Mouse (Mus musculus): Measurements from ENCODE around the gene Psen2. TPM values are rescaled to one million over a fixed set of nuclear protein-coding genes. Genes with fewer than 3 reads are reported as not detected.

Psen2 gene
- polyA plus RNA-seq, 1 experiment from 2014 or later: 5.2 TPM

- no peak overlapping the region for H3K4me3 ChIP-seq (ENCODE audit: low read depth, low read length)
Measured at GRCm38 (mm10) chr1:180300997-180301396, 37.8 kb upstream of the Psen2 start.

GRCm38 (mm10) chr1:180300292-180300691, 37.1 kb upstream of the Psen2 start:
- H3K27ac ChIP-seq (replicated peaks; ENCODE audit: low read depth, low read length): no peak overlapping the region
- no peak overlapping the region for H3K4me2 ChIP-seq (ENCODE audit: low read depth, low read length)
- H3K9me3 ChIP-seq (replicated peaks; ENCODE audit: control insufficient read depth, low read length): no peaks in the 10 kb centered on the region
- 88% methylated on average over 4 of the region's 4 CpGs for WGBS
- no peaks in the 10 kb centered on the region for H3K36me3 ChIP-seq (replicated peaks; ENCODE audit: control insufficient read depth, insufficient read depth, low read depth, low read length)
- H3K9ac ChIP-seq (replicated peaks; ENCODE audit: low read length): no peak overlapping the region
- DNase-seq (ENCODE audit: low spot score) (no peak), ATAC-seq (replicated peaks; ENCODE audit: insufficient number of reproducible peaks, low FRiP score, low TSS enrichment, low read depth) (no peak)
- no peaks in the 10 kb centered on the region for H3K4me1 ChIP-seq (ENCODE audit: control insufficient read depth, insufficient read depth, low read length)
- H3K27me3 ChIP-seq (ENCODE audit: control insufficient read depth, insufficient read depth, low read length): no peaks in the 10 kb centered on the region
- no peak overlapping the region for H3K4me3 ChIP-seq (ENCODE audit: low read depth, low read length)

More at GRCm38 (mm10) chr1:180300997-180301396, 37.8 kb upstream of the Psen2 start:
- Histone ChIP-seq H3K9me3 (replicated peaks; ENCODE audit: control insufficient read depth, low read length) (no peaks in the 10 kb centered on the region), H3K9ac (replicated peaks; ENCODE audit: low read length) (no peak overlapping the region), H3K27ac (replicated peaks; ENCODE audit: low read depth, low read length) (no peak overlapping the region), H3K4me1 (ENCODE audit: control insufficient read depth, insufficient read depth, low read length) (no peaks in the 10 kb centered on the region), H3K4me2 (ENCODE audit: low read depth, low read length) (no peak overlapping the region), H3K27me3 (ENCODE audit: control insufficient read depth, insufficient read depth, low read length) (no peaks in the 10 kb centered on the region), H3K36me3 (replicated peaks; ENCODE audit: control insufficient read depth, insufficient read depth, low read depth, low read length) (no peaks in the 10 kb centered on the region)
- ATAC-seq (replicated peaks; ENCODE audit: insufficient number of reproducible peaks, low FRiP score, low TSS enrichment, low read depth) (no peak), DNase-seq (ENCODE audit: low spot score) (no peak)
- 39% methylated on average over 4 of the region's 4 CpGs for WGBS

GRCm38 (mm10) chr1:180299697-180300096, 36.5 kb upstream of the Psen2 start:
- H3K9me3 ChIP-seq (replicated peaks; ENCODE audit: control insufficient read depth, low read length): no peaks in the 10 kb centered on the region

GRCm38 (mm10) chr1:180296088-180296487, 32.9 kb upstream of the Psen2 start:
- no peaks in the 10 kb centered on the region for H3K9me3 ChIP-seq (replicated peaks; ENCODE audit: control insufficient read depth, low read length)
- H3K36me3 ChIP-seq (replicated peaks; ENCODE audit: control insufficient read depth, insufficient read depth, low read depth, low read length): no peaks in the 10 kb centered on the region
- no peak overlapping the region for H3K9ac ChIP-seq (replicated peaks; ENCODE audit: low read length)
- DNase-seq (ENCODE audit: low spot score): no peak
- no peak overlapping the region for H3K27ac ChIP-seq (replicated peaks; ENCODE audit: low read depth, low read length)
- no peak for ATAC-seq (replicated peaks; ENCODE audit: insufficient number of reproducible peaks, low FRiP score, low TSS enrichment, low read depth)
- no peak overlapping the region for H3K4me2 ChIP-seq (ENCODE audit: low read depth, low read length)
- no peaks in the 10 kb centered on the region for H3K27me3 ChIP-seq (ENCODE audit: control insufficient read depth, insufficient read depth, low read length)
- WGBS: 91% methylated on average over 9 of the region's 9 CpGs
- no peaks in the 10 kb centered on the region for H3K4me1 ChIP-seq (ENCODE audit: control insufficient read depth, insufficient read depth, low read length)
- H3K4me3 ChIP-seq (ENCODE audit: low read depth, low read length): no peak overlapping the region

More at GRCm38 (mm10) chr1:180299697-180300096, 36.5 kb upstream of the Psen2 start:
- no peak overlapping the region for H3K4me3 ChIP-seq (ENCODE audit: low read depth, low read length)
- no peaks in the 10 kb centered on the region for H3K27me3 ChIP-seq (ENCODE audit: control insufficient read depth, insufficient read depth, low read length)
- no peaks in the 10 kb centered on the region for H3K4me1 ChIP-seq (ENCODE audit: control insufficient read depth, insufficient read depth, low read length)
- no peaks in the 10 kb centered on the region for H3K36me3 ChIP-seq (replicated peaks; ENCODE audit: control insufficient read depth, insufficient read depth, low read depth, low read length)
- no peak overlapping the region for H3K9ac ChIP-seq (replicated peaks; ENCODE audit: low read length)
- WGBS: 89% methylated on average over 4 of the region's 4 CpGs
- ATAC-seq (replicated peaks; ENCODE audit: insufficient number of reproducible peaks, low FRiP score, low TSS enrichment, low read depth): no peak
- DNase-seq (ENCODE audit: low spot score): no peak
- H3K4me2 ChIP-seq (ENCODE audit: low read depth, low read length): no peak overlapping the region
- no peak overlapping the region for H3K27ac ChIP-seq (replicated peaks; ENCODE audit: low read depth, low read length)

GRCm38 (mm10) chr1:180290358-180290757, 27.1 kb upstream of the Psen2 start:
- Histone ChIP-seq H3K4me3 (ENCODE audit: low read depth, low read length) (no peak overlapping the region), H3K27ac (replicated peaks; ENCODE audit: low read depth, low read length) (no peak overlapping the region), H3K4me1 (ENCODE audit: control insufficient read depth, insufficient read depth, low read length) (no peaks in the 10 kb centered on the region; the same call in 1 of the 2 replicates), H3K9ac (replicated peaks; ENCODE audit: low read length) (no peak overlapping the region), H3K27me3 (ENCODE audit: control insufficient read depth, insufficient read depth, low read length) (no peaks in the 10 kb centered on the region), H3K4me2 (ENCODE audit: low read depth, low read length) (no peak overlapping the region), H3K9me3 (replicated peaks; ENCODE audit: control insufficient read depth, low read length) (no peaks in the 10 kb centered on the region), H3K36me3 (replicated peaks; ENCODE audit: control insufficient read depth, insufficient read depth, low read depth, low read length) (no peaks in the 10 kb centered on the region)
- no peak for ATAC-seq (replicated peaks; ENCODE audit: insufficient number of reproducible peaks, low FRiP score, low TSS enrichment, low read depth)
- DNase-seq (ENCODE audit: low spot score): no peak
- 87% methylated on average over 4 of the region's 4 CpGs for WGBS

GRCm38 (mm10) chr1:180289788-180290187, 26.6 kb upstream of the Psen2 start:
- Histone ChIP-seq H3K36me3 (replicated peaks; ENCODE audit: control insufficient read depth, insufficient read depth, low read depth, low read length) (no peaks in the 10 kb centered on the region), H3K4me1 (ENCODE audit: control insufficient read depth, insufficient read depth, low read length) (no peaks in the 10 kb centered on the region; the same call in 1 of the 2 replicates), H3K9ac (replicated peaks; ENCODE audit: low read length) (no peak overlapping the region), H3K9me3 (replicated peaks; ENCODE audit: control insufficient read depth, low read length) (no peaks in the 10 kb centered on the region), H3K27me3 (ENCODE audit: control insufficient read depth, insufficient read depth, low read length) (no peaks in the 10 kb centered on the region), H3K4me2 (ENCODE audit: low read depth, low read length) (no peak overlapping the region), H3K4me3 (ENCODE audit: low read depth, low read length) (no peak overlapping the region), H3K27ac (replicated peaks; ENCODE audit: low read depth, low read length) (no peak overlapping the region)
- no peak for ATAC-seq (replicated peaks; ENCODE audit: insufficient number of reproducible peaks, low FRiP score, low TSS enrichment, low read depth)
- 82% methylated on average over 5 of the region's 5 CpGs for WGBS
- DNase-seq (ENCODE audit: low spot score): no peak

- Histone ChIP-seq H3K9ac (replicated peaks; ENCODE audit: low read length) (no peak overlapping the region), H3K9me3 (replicated peaks; ENCODE audit: control insufficient read depth, low read length) (no peaks in the 10 kb centered on the region), H3K27ac (replicated peaks; ENCODE audit: low read depth, low read length) (no peak overlapping the region)
Measured at GRCm38 (mm10) chr1:180288872-180289468, 25.7 kb upstream of the Psen2 start.

GRCm38 (mm10) chr1:180288227-180288626, 25.0 kb upstream of the Psen2 start:
- Histone ChIP-seq H3K4me3 (ENCODE audit: low read depth, low read length) (no peak overlapping the region), H3K4me2 (ENCODE audit: low read depth, low read length) (no peak overlapping the region), H3K36me3 (replicated peaks; ENCODE audit: control insufficient read depth, insufficient read depth, low read depth, low read length) (no peaks in the 10 kb centered on the region), H3K4me1 (ENCODE audit: control insufficient read depth, insufficient read depth, low read length) (peaks cover 11% of the 10 kb centered on the region), H3K9ac (replicated peaks; ENCODE audit: low read length) (no peak overlapping the region), H3K9me3 (replicated peaks; ENCODE audit: control insufficient read depth, low read length) (no peaks in the 10 kb centered on the region), H3K27me3 (ENCODE audit: control insufficient read depth, insufficient read depth, low read length) (no peaks in the 10 kb centered on the region), H3K27ac (replicated peaks; ENCODE audit: low read depth, low read length) (no peak overlapping the region)
- ATAC-seq (replicated peaks; ENCODE audit: insufficient number of reproducible peaks, low FRiP score, low TSS enrichment, low read depth) (no peak), DNase-seq (ENCODE audit: low spot score) (no peak)
- 80% methylated on average over 7 of the region's 7 CpGs for WGBS

More at GRCm38 (mm10) chr1:180288872-180289468, 25.7 kb upstream of the Psen2 start:
- DNase-seq (ENCODE audit: low spot score): no peak
- H3K4me1 ChIP-seq (ENCODE audit: control insufficient read depth, insufficient read depth, low read length): peaks cover 6% of the 10 kb centered on the region
- ATAC-seq (replicated peaks; ENCODE audit: insufficient number of reproducible peaks, low FRiP score, low TSS enrichment, low read depth): no peak
- no peaks in the 10 kb centered on the region for H3K36me3 ChIP-seq (replicated peaks; ENCODE audit: control insufficient read depth, insufficient read depth, low read depth, low read length)
- no peak overlapping the region for H3K4me2 ChIP-seq (ENCODE audit: low read depth, low read length)
- WGBS: 85% methylated on average over 7 of the region's 7 CpGs
- no peaks in the 10 kb centered on the region for H3K27me3 ChIP-seq (ENCODE audit: control insufficient read depth, insufficient read depth, low read length)
- no peak overlapping the region for H3K4me3 ChIP-seq (ENCODE audit: low read depth, low read length)

Data from embryonic facial prominence, embryonic 11.5 days (tissue).